Mouse (Mus musculus) lung, embryonic 15.5 days (tissue): ENCODE results near the gene 2010300C02Rik. TPM values are rescaled to one million over a fixed set of nuclear protein-coding genes. Genes with fewer than 3 reads are reported as not detected.
A peak's percentile ranks its signal among the peaks of the same experiment; 100 is the strongest.

ENCODE experiments used
- ATAC-seq: fragments of 200-750 bp; cut with Nextera tagmentation; 2 replicates; pipeline ENCODE4 v1.8.0; 2017; ENCODE audit warnings: moderate number of reproducible peaks, borderline replicate concordance; ENCODE audit not compliant: low FRiP score, low TSS enrichment; ENCODE audit errors: extremely low read depth
- H3K27ac ChIP-seq: fragments of 300-500 bp; sonication (generic); 2 replicates; pipeline ENCODE4 v1.5.1; 2015; ENCODE audit warnings: moderate library complexity, mild to moderate bottlenecking, inconsistent platforms
- H3K27me3 ChIP-seq: fragments of 300-500 bp; sonication (generic); 2 replicates; pipeline ENCODE4 v1.6.1; 2015; ENCODE audit warnings: inconsistent platforms
- H3K36me3 ChIP-seq: fragments of 300-500 bp; sonication (generic); 2 replicates; pipeline ENCODE4 v1.6.1; 2015; ENCODE audit warnings: inconsistent platforms
- H3K4me1 ChIP-seq: fragments of 300-500 bp; sonication (generic); 2 replicates; pipeline ENCODE4 v1.6.1; 2015; ENCODE audit warnings: inconsistent platforms
- H3K4me2 ChIP-seq: fragments of 300-500 bp; sonication (generic); 2 replicates; pipeline ENCODE4 v1.6.1; 2015; ENCODE audit warnings: inconsistent platforms, mild to moderate bottlenecking, moderate library complexity
- H3K4me3 ChIP-seq: fragments of 300-500 bp; sonication (generic); 2 replicates; pipeline ENCODE4 v1.5.1; 2015; ENCODE audit warnings: mild to moderate bottlenecking, inconsistent platforms
- H3K9ac ChIP-seq: fragments of 300-500 bp; sonication (generic); 2 replicates; pipeline ENCODE4 v1.6.1; 2015; ENCODE audit warnings: inconsistent platforms
- H3K9me3 ChIP-seq: fragments of 300-500 bp; sonication (generic); 2 replicates; pipeline ENCODE4 v1.6.1; 2016; ENCODE audit warnings: inconsistent platforms
- WGBS: fragments of 180-500 bp; shearing (Covaris S2); methylation state at CpG from one replicate; pipeline ENCODE4 v1.1.7; 2015; 5-methylcytosine and 5-hydroxymethylcytosine counted together
- polyA plus RNA-seq: library from polyadenylated mRNA; unstranded; fragments of >200 nt; fragmentation: Nextera tagmentation; extraction: Ambion mirVana; gene quantifications from 2 replicates; pipeline ENCODE4 v1.2.1, GENCODE M21; 2015

2010300C02Rik gene
- polyA plus RNA-seq, 1 experiment from 2014 or later, result 12.1 TPM

- Histone ChIP-seq H3K36me3 (no peaks in the 10 kb centered on the region), H3K4me3 (no peak overlapping the region), H3K27me3 (no peaks in the 10 kb centered on the region), H3K4me2 (no peak overlapping the region), H3K9ac (no peak overlapping the region), H3K27ac (no peak overlapping the region), H3K9me3 (no peaks in the 10 kb centered on the region), H3K4me1 (no peaks in the 10 kb centered on the region)
- no peak for ATAC-seq
- 86% methylated on average over 2 of the region's 2 CpGs for WGBS
Observed at GRCm38 (mm10) chr1:37656017-37656416, 63.9 kb downstream of the 2010300C02Rik start.

DNA sequence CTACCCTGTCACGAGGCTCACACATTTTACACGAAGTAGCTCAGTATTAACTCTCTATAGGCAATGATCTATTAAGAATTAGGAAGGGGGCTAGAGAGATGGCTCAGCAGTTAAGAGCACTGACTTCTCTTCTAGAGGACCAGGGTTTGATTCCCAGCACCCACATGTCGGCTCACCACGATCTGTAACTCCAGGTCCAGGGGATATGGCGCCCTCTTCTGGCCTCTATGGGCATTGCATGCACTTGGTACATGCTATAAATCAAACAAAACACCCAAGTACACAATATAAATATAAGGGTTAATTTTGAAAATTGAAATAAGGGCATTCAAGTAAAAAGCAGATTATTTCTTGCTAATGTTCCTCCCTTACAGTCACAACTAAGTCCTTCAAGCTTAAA, 65.9 kb downstream of the 2010300C02Rik start:
- no peak for ATAC-seq
- Histone ChIP-seq H3K4me2 (no peak overlapping the region), H3K9ac (no peak overlapping the region), H3K27me3 (no peaks in the 10 kb centered on the region), H3K4me3 (no peak overlapping the region), H3K4me1 (no peaks in the 10 kb centered on the region), H3K27ac (no peak overlapping the region), H3K9me3 (no peaks in the 10 kb centered on the region), H3K36me3 (no peaks in the 10 kb centered on the region)
- 56% methylated on average over 5 of the region's 5 CpGs for WGBS

DNA sequence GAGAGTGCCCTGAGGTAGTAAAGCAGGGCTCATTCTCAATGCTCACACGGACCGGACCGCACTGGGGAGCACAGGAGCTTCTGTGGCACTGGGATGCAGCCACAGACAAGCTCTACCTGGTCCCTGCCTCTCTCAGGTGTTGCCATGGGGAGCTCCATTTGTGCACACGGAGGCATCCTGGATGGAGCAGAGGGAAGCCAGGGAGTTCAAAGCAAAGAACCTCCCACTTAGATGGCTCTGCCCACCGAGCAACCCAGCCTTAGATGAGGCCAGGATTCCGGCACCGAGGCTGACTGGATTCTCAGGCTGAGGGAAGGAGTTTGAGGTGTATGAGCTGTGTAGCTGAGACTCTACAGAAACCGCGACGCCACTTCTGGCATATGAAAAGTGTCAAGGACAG, 72.8 kb downstream of the 2010300C02Rik start:
- H3K36me3 ChIP-seq, result no peaks in the 10 kb centered on the region
- H3K4me2 ChIP-seq, result no peak overlapping the region
- 78% methylated on average over 10 of the region's 10 CpGs for WGBS
- no peak overlapping the region for H3K9ac ChIP-seq
- no peak overlapping the region for H3K27ac ChIP-seq
- no peak overlapping the region for H3K4me3 ChIP-seq
- H3K9me3 ChIP-seq, result no peaks in the 10 kb centered on the region
- ATAC-seq, result no peak
- H3K27me3 ChIP-seq, result no peaks in the 10 kb centered on the region
- no peaks in the 10 kb centered on the region for H3K4me1 ChIP-seq

DNA sequence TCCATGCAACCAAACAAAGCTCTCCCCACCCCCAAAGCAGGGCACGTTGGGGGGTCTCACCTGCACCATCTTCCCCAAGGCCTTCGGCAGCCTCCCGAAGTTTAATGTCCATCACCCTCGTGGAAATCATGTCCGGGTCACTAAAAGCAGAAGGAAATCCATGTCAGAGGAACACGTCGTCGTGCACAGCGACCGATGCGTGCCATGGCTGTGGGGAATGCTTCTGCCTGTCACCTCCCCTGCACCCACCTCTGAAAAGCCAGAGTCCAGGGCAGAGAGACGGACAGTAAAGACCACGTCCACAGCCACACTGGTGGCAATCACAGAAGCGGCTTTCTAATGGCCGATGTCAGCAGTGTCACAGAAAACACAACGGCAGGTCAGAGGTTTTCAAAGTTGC, 75.4 kb downstream of the 2010300C02Rik start:
- H3K36me3 ChIP-seq, result no peaks in the 10 kb centered on the region
- H3K4me1 ChIP-seq, result no peaks in the 10 kb centered on the region
- no peaks in the 10 kb centered on the region for H3K27me3 ChIP-seq
- no peak overlapping the region for H3K27ac ChIP-seq
- H3K4me3 ChIP-seq, result no peak overlapping the region
- no peak for ATAC-seq
- WGBS, result 91% methylated on average over 16 of the region's 16 CpGs
- H3K9ac ChIP-seq, result no peak overlapping the region
- H3K4me2 ChIP-seq, result no peak overlapping the region
- no peaks in the 10 kb centered on the region for H3K9me3 ChIP-seq

DNA sequence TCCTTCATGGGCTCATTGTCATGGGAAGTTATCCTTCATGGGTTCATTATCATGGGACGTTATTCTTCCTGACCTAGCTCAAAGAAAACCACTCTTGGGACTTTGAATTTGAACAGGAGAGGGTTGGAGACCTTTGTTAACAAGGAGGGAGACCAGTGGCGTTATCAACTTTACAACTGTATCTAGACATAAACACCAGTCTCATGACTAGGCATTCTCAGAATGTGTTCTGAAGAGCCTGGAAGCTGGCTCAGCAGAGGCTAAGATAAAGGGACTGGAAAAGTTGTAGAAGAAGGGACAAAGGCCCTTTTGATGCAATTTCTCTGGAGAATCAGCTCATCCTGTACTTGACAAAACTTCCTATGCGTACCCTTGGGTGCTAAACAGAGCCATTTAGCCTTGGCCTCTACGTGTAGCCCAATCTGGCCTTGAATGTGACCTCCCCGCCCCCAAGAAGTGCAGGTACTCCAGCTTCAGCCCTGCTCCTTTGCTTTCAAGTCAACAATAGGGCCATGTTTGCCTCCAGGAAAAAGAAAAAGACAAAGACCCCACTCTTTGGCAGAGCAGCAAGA, 76.0 kb downstream of the 2010300C02Rik start:
- H3K9ac ChIP-seq, result no peak overlapping the region
- no peak overlapping the region for H3K4me3 ChIP-seq
- no peaks in the 10 kb centered on the region for H3K9me3 ChIP-seq
- 63% methylated on average over 5 of the region's 5 CpGs for WGBS
- H3K27ac ChIP-seq, result no peak overlapping the region
- no peaks in the 10 kb centered on the region for H3K36me3 ChIP-seq
- H3K27me3 ChIP-seq, result no peaks in the 10 kb centered on the region
- no peak for ATAC-seq
- H3K4me1 ChIP-seq, result no peaks in the 10 kb centered on the region
- H3K4me2 ChIP-seq, result no peak overlapping the region

- ATAC-seq, result no peak
- Histone ChIP-seq H3K27ac (no peak overlapping the region), H3K9me3 (no peaks in the 10 kb centered on the region), H3K4me2 (no peak overlapping the region), H3K4me3 (no peak overlapping the region), H3K27me3 (no peaks in the 10 kb centered on the region), H3K9ac (no peak overlapping the region), H3K36me3 (no peaks in the 10 kb centered on the region), H3K4me1 (no peaks in the 10 kb centered on the region)
- WGBS, result 79% methylated on average over 11 of the region's 11 CpGs
Observed at GRCm38 (mm10) chr1:37641361-37641760, 78.5 kb downstream of the 2010300C02Rik start.

DNA sequence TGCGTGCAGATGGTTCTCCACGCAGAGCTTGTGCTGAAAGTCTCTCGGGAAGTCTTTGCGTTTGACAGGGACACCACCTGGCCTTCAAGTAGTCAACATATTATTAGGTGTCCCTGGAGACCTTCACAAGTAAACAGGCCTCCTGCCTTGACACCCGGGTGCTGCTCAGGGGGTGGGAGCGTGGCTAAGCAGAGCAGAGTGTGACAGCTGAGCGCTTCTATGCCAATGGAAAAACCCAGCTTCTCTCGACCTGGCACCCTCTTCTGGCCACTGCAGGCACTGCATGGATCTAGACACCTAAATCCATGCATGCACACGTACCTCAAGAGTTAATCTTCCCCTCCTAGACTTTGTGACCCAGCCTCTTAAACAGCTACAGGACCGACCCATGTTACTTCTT, 80.8 kb downstream of the 2010300C02Rik start:
- 7% methylated on average over 10 of the region's 10 CpGs for WGBS

GRCm38 (mm10) chr1:37638560-37638959, 81.3 kb downstream of the 2010300C02Rik start:
- 71% methylated on average over 9 of the region's 9 CpGs for WGBS

More for the DNA sequence above, 80.8 kb downstream of the 2010300C02Rik start:
- peak overlapping the region; percentile 44 for H3K4me2 ChIP-seq
- no peaks in the 10 kb centered on the region for H3K4me1 ChIP-seq
- no peaks in the 10 kb centered on the region for H3K9me3 ChIP-seq
- H3K36me3 ChIP-seq, result no peaks in the 10 kb centered on the region
- no peak overlapping the region for H3K27ac ChIP-seq
- no peak overlapping the region for H3K4me3 ChIP-seq
- peak; percentile 39; the same call in 1 of the 2 replicates for ATAC-seq
- H3K9ac ChIP-seq, result no peak overlapping the region
- no peaks in the 10 kb centered on the region for H3K27me3 ChIP-seq

GRCm38 (mm10) chr1:37637571-37637970, 82.3 kb downstream of the 2010300C02Rik start:
- no peaks in the 10 kb centered on the region for H3K9me3 ChIP-seq
- no peak overlapping the region for H3K4me2 ChIP-seq
- H3K9ac ChIP-seq, result no peak overlapping the region
- no peak overlapping the region for H3K4me3 ChIP-seq
- H3K27ac ChIP-seq, result no peak overlapping the region
- H3K4me1 ChIP-seq, result 0 out of 2 replicates have a peak, but pooled peaks cover 4% of the 10 kb centered on the region
- WGBS, result 60% methylated on average over 11 of the region's 11 CpGs
- no peaks in the 10 kb centered on the region for H3K27me3 ChIP-seq
- ATAC-seq, result no peak
- no peaks in the 10 kb centered on the region for H3K36me3 ChIP-seq

More at GRCm38 (mm10) chr1:37638560-37638959, 81.3 kb downstream of the 2010300C02Rik start:
- no peak overlapping the region for H3K9ac ChIP-seq
- no peaks in the 10 kb centered on the region for H3K27me3 ChIP-seq
- H3K36me3 ChIP-seq, result no peaks in the 10 kb centered on the region
- no peak overlapping the region for H3K4me3 ChIP-seq
- H3K27ac ChIP-seq, result no peak overlapping the region
- no peaks in the 10 kb centered on the region for H3K9me3 ChIP-seq
- H3K4me2 ChIP-seq, result no peak overlapping the region
- ATAC-seq, result no peak
- H3K4me1 ChIP-seq, result 0 out of 2 replicates have a peak, but pooled peaks cover 3% of the 10 kb centered on the region

DNA sequence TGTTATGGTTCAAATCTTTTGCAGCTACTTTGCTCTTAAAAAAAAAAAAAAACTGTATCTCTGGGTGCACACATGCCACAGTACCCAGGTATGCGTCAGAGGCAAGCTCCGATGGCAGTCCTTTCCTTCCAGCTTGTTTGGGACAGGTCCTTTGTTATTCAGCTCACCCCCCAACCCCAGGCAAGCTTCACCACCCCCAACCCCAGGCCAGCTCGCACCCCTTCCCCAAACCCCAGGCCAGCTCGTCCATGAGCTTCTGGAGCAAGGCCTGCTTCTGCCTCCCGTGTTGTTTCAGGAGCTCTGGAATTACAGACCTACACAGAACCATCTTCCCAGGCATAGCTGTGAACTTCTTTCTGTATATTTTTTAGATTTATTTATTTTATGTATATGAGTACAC, 83.1 kb downstream of the 2010300C02Rik start:
- WGBS, result 84% methylated on average over 5 of the region's 5 CpGs
- ATAC-seq, result no peak

GRCm38 (mm10) chr1:37636169-37636568, 83.7 kb downstream of the 2010300C02Rik start:
- no peak overlapping the region for H3K4me2 ChIP-seq
- H3K9me3 ChIP-seq, result no peaks in the 10 kb centered on the region
- no peaks in the 10 kb centered on the region for H3K36me3 ChIP-seq
- 41% methylated on average over 2 of the region's 2 CpGs for WGBS
- 0 out of 2 replicates have a peak, but pooled peaks cover 4% of the 10 kb centered on the region for H3K4me1 ChIP-seq
- no peak overlapping the region for H3K4me3 ChIP-seq
- no peak overlapping the region for H3K9ac ChIP-seq
- H3K27me3 ChIP-seq, result no peaks in the 10 kb centered on the region
- H3K27ac ChIP-seq, result no peak overlapping the region
- no peak for ATAC-seq

More for the DNA sequence above, 83.1 kb downstream of the 2010300C02Rik start:
- Histone ChIP-seq H3K4me2 (no peak overlapping the region), H3K27me3 (no peaks in the 10 kb centered on the region), H3K9ac (no peak overlapping the region), H3K4me3 (no peak overlapping the region), H3K27ac (no peak overlapping the region), H3K4me1 (0 out of 2 replicates have a peak, but pooled peaks cover 4% of the 10 kb centered on the region), H3K9me3 (no peaks in the 10 kb centered on the region), H3K36me3 (no peaks in the 10 kb centered on the region)

GRCm38 (mm10) chr1:37635716-37636115, 84.2 kb downstream of the 2010300C02Rik start:
- Histone ChIP-seq H3K4me2 (no peak overlapping the region), H3K27me3 (no peaks in the 10 kb centered on the region), H3K4me3 (no peak overlapping the region), H3K9me3 (no peaks in the 10 kb centered on the region), H3K9ac (no peak overlapping the region), H3K27ac (no peak overlapping the region), H3K36me3 (no peaks in the 10 kb centered on the region), H3K4me1 (0 out of 2 replicates have a peak, but pooled peaks cover 4% of the 10 kb centered on the region)
- 59% methylated on average over 7 of the region's 7 CpGs for WGBS
- ATAC-seq, result no peak
